Mouse (Mus musculus) heart, postnatal 0 days (tissue): ENCODE results near the gene Glis3. TPM values are rescaled to one million over a fixed set of nuclear protein-coding genes. Genes with fewer than 3 reads are reported as not detected.

Source experiments
- ATAC-seq: fragments of 200-750 bp; cut with Nextera tagmentation; 2 replicates; pipeline ENCODE4 v1.8.0; 2017; ENCODE audit warnings: low read depth, moderate number of reproducible peaks, moderate library complexity; ENCODE audit not compliant: insufficient read depth
- DNase-seq: peaks from one replicate; pipeline ENCODE4 v3.0.0-alpha.2; 2016; ENCODE audit warnings: low spot score
- H3K27ac ChIP-seq: fragments of 300-500 bp; sonication (generic); 2 replicates; pipeline ENCODE4 v1.5.1; 2014; ENCODE audit warnings: low read depth, mild to moderate bottlenecking
- H3K27me3 ChIP-seq: fragments of 300-500 bp; sonication (generic); 2 replicates; pipeline ENCODE4 v1.6.1; 2014; ENCODE audit warnings: low read length, mixed read lengths; ENCODE audit not compliant: control insufficient read depth, insufficient read depth
- H3K36me3 ChIP-seq: fragments of 300-500 bp; sonication (generic); replicated peaks from 2 replicates; pipeline ENCODE4 v1.6.1; 2014; ENCODE audit warnings: low read length, mixed read lengths; ENCODE audit not compliant: control insufficient read depth, insufficient read depth
- H3K4me1 ChIP-seq: fragments of 300-500 bp; sonication (generic); 2 replicates; pipeline ENCODE4 v1.6.1; 2014; ENCODE audit warnings: antibody characterized with exemption; ENCODE audit not compliant: control insufficient read depth, insufficient read depth
- H3K4me2 ChIP-seq: fragments of 300-500 bp; sonication (generic); 2 replicates; pipeline ENCODE4 v1.6.1; 2014; ENCODE audit warnings: low read depth, mild to moderate bottlenecking, low read length, moderate library complexity
- H3K4me3 ChIP-seq: fragments of 300-500 bp; sonication (generic); 2 replicates; pipeline ENCODE4 v1.5.1; 2014; ENCODE audit warnings: low read depth, low read length
- H3K9ac ChIP-seq: fragments of 300-500 bp; sonication (generic); replicated peaks from 2 replicates; pipeline ENCODE4 v1.6.1; 2014; ENCODE audit warnings: low read depth, low read length, mixed read lengths
- H3K9me3 ChIP-seq: fragments of 300-500 bp; sonication (generic); replicated peaks from 2 replicates; pipeline ENCODE4 v1.6.1; 2016; ENCODE audit warnings: low read length; ENCODE audit not compliant: control insufficient read depth
- CTCF ChIP-seq: IDR thresholded peaks from 2 replicates; pipeline ENCODE4 v1.5.1; 2016; ENCODE audit warnings: antibody characterized with exemption, control low read depth, low read depth
- EP300 ChIP-seq: IDR thresholded peaks from 2 replicates; pipeline ENCODE4 v1.6.1; 2016; ENCODE audit warnings: antibody characterized with exemption, low read depth
- WGBS: fragments of 180-500 bp; shearing (Covaris S2); extraction: QIAGEN DNeasy Blood & Tissue Kit; methylation state at CpG from one replicate; pipeline ENCODE4 v1.1.7; 2014; 5-methylcytosine and 5-hydroxymethylcytosine counted together
- polyA plus RNA-seq: library from polyadenylated mRNA; unstranded; fragments of >200 nt; fragmentation: Nextera tagmentation; extraction: Ambion mirVana; gene quantifications from 2 replicates; pipeline ENCODE4 v1.2.1, GENCODE M21; 2015
- total RNA-seq: library from RNA; depleted of rRNA; stranded (reverse); fragments of >200 nt; gene quantifications from 2 replicates; pipeline ENCODE4 v1.2.3, GENCODE M21; 2014; ENCODE audit warnings: low replicate concordance

Glis3 gene
- total and polyA plus RNA-seq, 2 experiments from 2014 or later = 0.34 to 10.0 TPM

DNA sequence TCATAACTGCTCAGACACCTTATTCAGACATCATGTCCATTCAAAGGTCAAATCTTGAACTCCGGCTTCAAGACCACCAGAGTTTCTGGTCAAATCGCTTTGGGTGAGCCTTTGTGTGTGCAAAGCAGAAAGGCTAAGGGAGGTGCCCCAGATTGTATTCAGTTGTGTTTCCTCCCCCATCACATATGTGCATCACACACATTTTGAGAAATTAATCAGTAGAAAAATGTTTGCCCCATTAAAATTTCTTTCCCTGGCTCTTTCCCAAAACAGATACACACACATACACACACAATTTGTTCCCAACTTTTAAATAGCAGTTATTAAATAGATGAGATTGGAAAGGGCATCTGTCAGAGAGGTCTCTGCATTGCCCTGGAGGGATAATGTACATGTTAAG lies 442.3 kb downstream of the Glis3 start:
- Histone ChIP-seq H3K36me3 (no peaks in the 10 kb centered on the region), H3K4me3 (no peak overlapping the region), H3K9me3 (no peaks in the 10 kb centered on the region), H3K27ac (no peak overlapping the region), H3K9ac (no peak overlapping the region), H3K4me2 (no peak overlapping the region), H3K4me1 (no peaks in the 10 kb centered on the region), H3K27me3 (no peaks in the 10 kb centered on the region)
- DNase-seq (no peak), ATAC-seq (no peak)
- WGBS = 90% methylated on average over 2 of the region's 2 CpGs
- no peak for TF ChIP-seq CTCF

DNA sequence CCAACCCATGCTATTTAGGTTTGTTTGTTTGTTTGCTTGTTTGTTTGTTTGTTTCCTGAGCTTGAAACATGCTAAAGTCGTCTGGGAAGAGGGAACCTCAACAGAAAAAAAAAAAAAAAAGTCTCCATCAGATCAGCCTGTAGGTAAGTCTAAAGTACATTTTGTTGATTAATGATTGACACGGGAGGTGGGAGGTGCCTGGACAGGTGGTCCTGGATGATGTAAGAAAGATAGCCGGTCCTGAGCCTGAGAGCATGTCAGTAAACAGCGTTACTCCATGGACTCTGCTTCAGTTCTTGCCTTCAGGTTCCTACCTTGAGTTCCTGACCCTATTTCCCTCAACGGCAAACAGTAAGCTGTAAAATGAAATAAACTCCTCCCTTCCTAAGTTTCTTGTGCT lies 444.3 kb downstream of the Glis3 start:
- WGBS = 73% methylated on average over 5 of the region's 5 CpGs
- H3K4me3 ChIP-seq = no peak overlapping the region
- TF ChIP-seq EP300 = no peak
- no peak for TF ChIP-seq CTCF

DNA sequence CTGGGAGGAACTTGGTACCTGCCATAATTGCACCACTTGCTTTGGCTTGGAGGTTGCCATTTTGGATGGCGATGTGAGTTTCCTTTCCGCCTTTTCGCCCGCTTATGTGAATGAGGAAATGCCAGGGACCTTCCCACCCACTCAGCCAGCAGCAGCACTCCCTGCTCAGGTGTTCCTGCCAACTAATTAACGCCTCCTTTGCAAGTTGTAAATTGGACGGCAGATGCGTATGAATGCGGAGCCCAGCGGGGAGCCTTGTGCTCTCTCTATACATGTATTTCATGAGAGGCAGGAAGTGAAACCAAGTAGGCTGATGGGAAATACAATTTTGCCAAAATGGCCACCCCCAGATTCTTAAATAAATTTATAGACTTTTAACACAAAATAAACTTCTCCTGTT lies 444.8 kb downstream of the Glis3 start:
- TF ChIP-seq CTCF = no peak
- no peak for TF ChIP-seq EP300
- 88% methylated on average over 9 of the region's 9 CpGs for WGBS
- DNase-seq (no peak), ATAC-seq (no peak)
- H3K4me2 ChIP-seq = no peak overlapping the region
- no peaks in the 10 kb centered on the region for H3K4me1 ChIP-seq
- no peaks in the 10 kb centered on the region for H3K36me3 ChIP-seq
- no peak overlapping the region for H3K9ac ChIP-seq
- H3K9me3 ChIP-seq = no peaks in the 10 kb centered on the region
- no peaks in the 10 kb centered on the region for H3K27me3 ChIP-seq
- no peak overlapping the region for H3K4me3 ChIP-seq
- H3K27ac ChIP-seq = no peak overlapping the region

More for the DNA sequence above, 444.3 kb downstream of the Glis3 start:
- Histone ChIP-seq H3K27me3 (no peaks in the 10 kb centered on the region), H3K27ac (no peak overlapping the region), H3K9me3 (no peaks in the 10 kb centered on the region), H3K9ac (no peak overlapping the region), H3K36me3 (no peaks in the 10 kb centered on the region), H3K4me2 (no peak overlapping the region), H3K4me1 (no peaks in the 10 kb centered on the region)
- ATAC-seq (no peak), DNase-seq (no peak)

DNA sequence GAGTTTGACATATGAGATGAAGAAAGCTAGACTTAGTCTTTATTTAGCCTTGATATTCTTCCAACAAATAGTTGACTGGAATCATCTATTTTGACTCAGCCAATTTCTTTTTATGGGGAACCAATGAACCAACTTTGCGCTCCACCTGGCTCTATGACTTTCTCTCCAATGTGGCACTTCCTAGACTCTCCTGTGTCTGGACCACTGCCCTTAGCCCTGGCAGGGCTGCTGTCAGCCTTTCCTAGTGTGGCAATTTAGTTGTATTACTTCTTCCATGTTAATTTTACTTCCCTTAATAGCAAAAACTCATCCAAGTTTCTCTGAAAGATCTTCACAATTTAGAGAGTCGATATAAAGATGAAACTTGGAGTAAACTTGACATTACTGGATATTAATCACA lies 445.2 kb downstream of the Glis3 start:
- H3K4me1 ChIP-seq = no peaks in the 10 kb centered on the region

DNA sequence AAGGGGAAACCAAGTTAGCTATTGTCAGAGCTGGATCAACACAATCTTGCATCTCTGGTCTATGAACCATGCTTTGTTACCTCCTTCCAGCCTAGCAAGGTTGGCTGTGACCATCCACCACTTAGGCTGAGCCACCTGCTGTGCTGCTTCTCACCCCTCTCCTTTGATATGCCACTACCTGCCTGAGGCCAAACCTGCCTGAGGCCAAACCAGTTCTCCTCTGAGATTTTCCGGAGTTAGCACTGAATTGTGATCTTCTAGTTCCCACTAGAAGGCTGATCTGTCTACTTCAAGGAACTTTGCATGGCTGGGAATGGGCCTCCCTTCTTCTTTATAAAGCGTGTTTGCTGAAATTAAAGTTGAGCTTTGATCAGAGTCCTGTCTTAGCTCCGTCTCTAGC lies 448.4 kb downstream of the Glis3 start:
- ATAC-seq (no peak), DNase-seq (no peak)
- no peak overlapping the region for H3K4me2 ChIP-seq
- H3K9me3 ChIP-seq = no peaks in the 10 kb centered on the region
- H3K27me3 ChIP-seq = no peaks in the 10 kb centered on the region
- H3K4me1 ChIP-seq = no peaks in the 10 kb centered on the region
- WGBS = 59% methylated on average over 3 of the region's 3 CpGs
- H3K36me3 ChIP-seq = no peaks in the 10 kb centered on the region
- TF ChIP-seq EP300 (no peak), CTCF (no peak)
- H3K4me3 ChIP-seq = no peak overlapping the region
- no peak overlapping the region for H3K9ac ChIP-seq
- no peak overlapping the region for H3K27ac ChIP-seq

More for the DNA sequence above, 445.2 kb downstream of the Glis3 start:
- Histone ChIP-seq H3K9me3 (no peaks in the 10 kb centered on the region), H3K4me3 (no peak overlapping the region), H3K4me2 (no peak overlapping the region), H3K27me3 (no peaks in the 10 kb centered on the region), H3K36me3 (no peaks in the 10 kb centered on the region), H3K27ac (no peak overlapping the region), H3K9ac (no peak overlapping the region)
- TF ChIP-seq CTCF (no peak), EP300 (no peak)
- ATAC-seq (no peak), DNase-seq (no peak)
- 89% methylated on average over 2 of the region's 2 CpGs for WGBS

DNA sequence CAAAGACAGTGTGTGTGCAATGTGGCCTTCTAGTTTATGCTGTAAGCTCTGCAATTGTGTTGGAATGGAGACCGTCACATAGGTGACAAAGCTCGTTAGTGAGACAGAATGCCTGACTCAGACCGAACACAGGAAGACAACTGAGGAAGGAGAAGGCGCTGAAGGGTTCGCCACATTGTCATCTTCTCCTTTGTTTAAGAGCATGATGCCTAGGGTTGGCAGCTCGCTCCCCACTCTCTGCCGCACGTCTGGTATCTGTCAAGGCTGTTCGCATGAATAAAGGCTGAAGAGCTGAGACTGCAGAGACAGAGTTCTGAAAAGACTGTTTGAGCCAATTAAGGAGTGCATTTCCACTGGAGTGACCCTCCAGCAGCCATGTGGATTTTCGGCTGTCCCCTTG lies 452.4 kb downstream of the Glis3 start:
- no peak overlapping the region for H3K9ac ChIP-seq
- TF ChIP-seq CTCF = no peak
- TF ChIP-seq EP300 = no peak
- H3K4me2 ChIP-seq = no peak overlapping the region
- DNase-seq (no peak), ATAC-seq (no peak)
- 65% methylated on average over 10 of the region's 10 CpGs for WGBS
- no peak overlapping the region for H3K4me3 ChIP-seq
- H3K4me1 ChIP-seq = no peaks in the 10 kb centered on the region
- H3K27ac ChIP-seq = no peak overlapping the region
- no peaks in the 10 kb centered on the region for H3K36me3 ChIP-seq
- H3K9me3 ChIP-seq = no peaks in the 10 kb centered on the region
- no peaks in the 10 kb centered on the region for H3K27me3 ChIP-seq
